Mouse (Mus musculus) cortical plate, adult 2 months (tissue): Measurements from ENCODE around the gene Tpp2.

Experiments
- CTCF ChIP-seq: fragments of 200-500 bp; IDR thresholded peaks from 2 replicates; pipeline ENCODE4 v1.5.1; 2011; ENCODE audit warnings: mild to moderate bottlenecking, control low read depth, low read length; ENCODE audit not compliant: insufficient read depth; ENCODE audit errors: extremely low read depth
- POLR2A ChIP-seq: fragments of 200-500 bp; IDR thresholded peaks from 2 replicates; pipeline ENCODE4 v1.6.1; 2011; ENCODE audit warnings: mild to moderate bottlenecking, low read length, control low read depth; ENCODE audit not compliant: insufficient read depth; ENCODE audit errors: extremely low read depth

GRCm38 (mm10) chr1:43969361-43969760 is 35.9 kb downstream of the Tpp2 start:
- TF ChIP-seq POLR2A (no peak), CTCF (no peak)
